Mouse (Mus musculus): ENCODE measurements around the gene Lrrc26. TPM values are rescaled to one million over a fixed set of nuclear protein-coding genes. Genes with fewer than 3 reads are reported as not detected.

The Lrrc26 gene
- polyA plus RNA-seq, 1 experiment from 2014 or later: not detected

DNA sequence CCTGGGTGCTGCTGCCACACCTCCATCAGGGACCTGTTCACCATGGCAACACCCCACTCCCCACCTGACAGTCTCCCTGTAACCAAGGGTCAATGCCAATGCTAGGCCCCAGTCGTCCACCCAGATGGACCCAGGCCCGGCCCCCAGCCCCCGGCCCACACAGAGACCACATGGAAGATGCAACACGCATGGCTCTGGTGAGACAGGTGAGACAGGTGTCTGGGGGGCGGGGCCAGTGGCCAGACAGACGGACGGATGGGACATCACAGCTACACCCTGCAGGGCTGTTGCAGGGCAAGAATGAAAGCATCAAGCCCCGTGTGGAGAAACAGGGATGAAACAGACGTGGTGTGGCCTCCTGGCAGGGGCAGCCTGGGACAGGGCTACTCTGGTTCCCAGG lies 4.0 kb downstream of the Lrrc26 start:
- DNase-seq (ENCODE audit: low read depth, low spot score) (no peak), ATAC-seq (no peak)
- TF ChIP-seq CTCF (IDR thresholded peaks at IDR 0.05): no peak
- peaks cover 35% of the 10 kb centered on the region for H3K27me3 ChIP-seq
- in situ Hi-C loops (cut with MboI; ENCODE audit: low pct_unique_long_range_greater_than_20kb): no loop called here
- ChIA-PET CTCF (interaction anchor here (1.4 kb wide), 2 partner anchors 10 to 12 kb away, joined by 4 to 8 read pairs; no protein-coding TSS in a partner anchor), POLR2A (no interaction called here)

- H3K27me3 ChIP-seq: peaks cover 39% of the 10 kb centered on the region
- DNase-seq (ENCODE audit: low read depth, low spot score) (no peak), ATAC-seq (no peak)
- in situ Hi-C loops (cut with MboI; ENCODE audit: low pct_unique_long_range_greater_than_20kb): no loop called here
- TF ChIP-seq CTCF (IDR thresholded peaks at IDR 0.05): no peak
- CTCF ChIA-PET: interaction anchor here (1.7 kb wide), 1 partner anchor 17 kb away, joined by 4 read pairs; no protein-coding TSS in a partner anchor
- POLR2A ChIA-PET: no interaction called here
Observed at GRCm38 (mm10) chr2:25297093-25297492, 7.4 kb downstream of the Lrrc26 start.

GRCm38 (mm10) chr2:25298046-25298445 lies 8.3 kb downstream of the Lrrc26 start:
- peaks cover 48% of the 10 kb centered on the region for H3K27me3 ChIP-seq
- DNase-seq (ENCODE audit: low read depth, low spot score): no peak
- no peak for TF ChIP-seq CTCF (IDR thresholded peaks at IDR 0.05)
- ChIA-PET CTCF (no interaction called here), POLR2A (no interaction called here)
- no peak for ATAC-seq
- in situ Hi-C loops (cut with MboI; ENCODE audit: low pct_unique_long_range_greater_than_20kb): no loop called here

- ChIA-PET CTCF (no interaction called here), POLR2A (no interaction called here)
- no peak for TF ChIP-seq CTCF (IDR thresholded peaks at IDR 0.05)
- DNase-seq (ENCODE audit: low read depth, low spot score): no peak
- ATAC-seq: no peak
- in situ Hi-C loops (cut with MboI; ENCODE audit: low pct_unique_long_range_greater_than_20kb): no loop called here
- peaks cover 44% of the 10 kb centered on the region for H3K27me3 ChIP-seq
Observed at GRCm38 (mm10) chr2:25303452-25303851, 13.7 kb downstream of the Lrrc26 start.

- in situ Hi-C loops (cut with MboI; ENCODE audit: low pct_unique_long_range_greater_than_20kb): no loop called here
- DNase-seq (ENCODE audit: low read depth, low spot score) (no peak), ATAC-seq (no peak)
- ChIA-PET POLR2A (no interaction called here), CTCF (no interaction called here)
- peaks cover 48% of the 10 kb centered on the region for H3K27me3 ChIP-seq
- TF ChIP-seq CTCF (IDR thresholded peaks at IDR 0.05): no peak
Observed at GRCm38 (mm10) chr2:25303931-25304656, 14.4 kb downstream of the Lrrc26 start.

GRCm38 (mm10) chr2:25304657-25305541 lies 15.2 kb downstream of the Lrrc26 start:
- H3K27me3 ChIP-seq: peaks cover 54% of the 10 kb centered on the region
- no peak for ATAC-seq
- TF ChIP-seq CTCF (IDR thresholded peaks at IDR 0.05): no peak
- in situ Hi-C loops (cut with MboI; ENCODE audit: low pct_unique_long_range_greater_than_20kb): no loop called here
- ChIA-PET POLR2A (interaction anchor here (0.8 kb wide), 1 partner anchor 48 kb away, joined by 3 read pairs; no protein-coding TSS in a partner anchor), CTCF (interaction anchor here (0.9 kb wide), 1 partner anchor 12 kb away, joined by 3 read pairs; no protein-coding TSS in a partner anchor)
- no peak for DNase-seq (ENCODE audit: low read depth, low spot score)

DNA sequence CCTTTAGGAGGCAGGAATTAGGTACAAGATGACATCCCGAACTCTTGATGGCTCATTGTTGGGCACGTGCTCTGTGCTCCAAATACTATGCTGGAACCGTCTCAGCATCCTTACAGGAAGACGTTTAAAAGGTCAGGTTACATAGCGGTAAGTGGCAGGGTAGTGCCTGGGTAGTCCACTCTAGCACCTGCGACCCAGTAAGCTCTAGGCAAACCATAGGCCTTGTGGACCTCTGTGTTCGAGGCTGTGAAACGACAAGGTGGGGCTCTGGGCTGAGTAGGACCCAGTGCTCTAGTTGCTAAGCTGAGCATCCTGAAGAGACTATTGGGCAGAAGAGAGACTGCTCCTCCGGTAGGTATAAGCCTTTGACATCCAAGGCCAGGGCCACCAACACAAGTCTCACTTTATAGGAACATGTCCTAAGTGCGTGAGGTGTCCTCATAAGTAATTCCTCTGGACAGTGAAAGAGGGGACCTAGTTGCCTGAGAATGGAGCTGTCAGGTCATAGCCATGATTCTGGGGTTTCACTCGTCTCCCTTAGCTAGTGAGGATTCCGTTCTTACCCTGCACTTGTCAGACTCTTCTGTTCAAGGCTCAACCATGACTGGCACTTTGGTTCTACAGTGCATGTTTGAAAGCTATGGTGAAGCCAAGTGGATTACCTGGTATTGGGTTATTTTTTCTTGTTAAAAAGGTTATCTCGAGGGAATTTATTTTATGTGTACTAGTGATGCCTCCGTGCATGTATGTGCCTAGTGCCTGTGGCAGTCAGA lies 16.1 kb downstream of the Lrrc26 start:
- H3K27me3 ChIP-seq: peaks cover 63% of the 10 kb centered on the region
- POLR2A ChIA-PET: interaction anchor here (0.8 kb wide), 1 partner anchor 47 kb away, joined by 3 read pairs; no protein-coding TSS in a partner anchor

DNA sequence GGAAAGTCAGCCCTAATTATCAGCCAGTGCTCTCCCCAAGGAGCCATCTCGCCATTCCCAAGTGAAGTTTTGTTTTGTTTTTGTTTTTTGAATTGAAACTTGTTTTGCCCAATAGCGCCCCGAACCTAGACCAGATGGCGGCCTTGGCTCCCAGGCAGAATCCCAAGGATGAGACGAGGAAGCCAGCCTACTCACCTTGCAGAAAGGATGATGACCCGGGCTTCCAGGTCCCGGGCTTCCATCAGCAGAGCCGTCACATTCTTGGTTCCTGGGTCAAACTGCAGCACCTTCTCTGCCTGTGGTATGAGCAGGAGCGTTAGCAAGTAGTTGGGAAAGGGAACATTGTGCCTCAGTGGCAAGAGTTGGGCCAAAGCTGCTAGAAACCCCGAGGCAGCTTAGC lies 20.5 kb downstream of the Lrrc26 start:
- in situ Hi-C loops (cut with MboI; ENCODE audit: low pct_unique_long_range_greater_than_20kb): no loop called here
- ATAC-seq: no peak
- CTCF ChIA-PET: no interaction called here
- TF ChIP-seq CTCF (IDR thresholded peaks at IDR 0.05): no peak
- H3K27me3 ChIP-seq: peaks cover 73% of the 10 kb centered on the region
- DNase-seq (ENCODE audit: low read depth, low spot score): no peak
- POLR2A ChIA-PET: no interaction called here

More for the DNA sequence above, 16.1 kb downstream of the Lrrc26 start:
- ATAC-seq (no peak), DNase-seq (ENCODE audit: low read depth, low spot score) (no peak)
- in situ Hi-C loops (cut with MboI; ENCODE audit: low pct_unique_long_range_greater_than_20kb): no loop called here
- no peak for TF ChIP-seq CTCF (IDR thresholded peaks at IDR 0.05)
- CTCF ChIA-PET: interaction anchor here (0.9 to 1.1 kb wide), 2 partner anchors 13 kb away, joined by 3 to 4 read pairs; no protein-coding TSS in a partner anchor

GRCm38 (mm10) chr2:25310969-25311368 lies 21.3 kb downstream of the Lrrc26 start:
- no peak for DNase-seq (ENCODE audit: low read depth, low spot score)
- POLR2A ChIA-PET: no interaction called here
- peaks cover 70% of the 10 kb centered on the region for H3K27me3 ChIP-seq
- in situ Hi-C loops (cut with MboI; ENCODE audit: low pct_unique_long_range_greater_than_20kb): no loop called here
- ATAC-seq: no peak
- CTCF ChIA-PET: no interaction called here
- TF ChIP-seq CTCF (IDR thresholded peaks at IDR 0.05): no peak

GRCm38 (mm10) chr2:25311491-25311891 lies 21.8 kb downstream of the Lrrc26 start:
- DNase-seq (ENCODE audit: low read depth, low spot score) (no peak), ATAC-seq (no peak)
- in situ Hi-C loops (cut with MboI; ENCODE audit: low pct_unique_long_range_greater_than_20kb): no loop called here
- ChIA-PET CTCF (no interaction called here), POLR2A (no interaction called here)
- peaks cover 69% of the 10 kb centered on the region for H3K27me3 ChIP-seq
- no peak for TF ChIP-seq CTCF (IDR thresholded peaks at IDR 0.05)

Measured in Patski (cell line).